Mouse (Mus musculus): ENCODE measurements at regions not wholly inside any gene's neighbourhood (a gene's known extent, or its start where the extent isn't known, plus 50 kb on each side); places are given as distances from the start of the nearest gene placed in this dataset.

GRCm38 (mm10) chr8:30655749-30656241 lies 2772.7 kb upstream of the 5930422O12Rik start:
- no peak for DNase-seq (ENCODE audit: low spot score)

DNA sequence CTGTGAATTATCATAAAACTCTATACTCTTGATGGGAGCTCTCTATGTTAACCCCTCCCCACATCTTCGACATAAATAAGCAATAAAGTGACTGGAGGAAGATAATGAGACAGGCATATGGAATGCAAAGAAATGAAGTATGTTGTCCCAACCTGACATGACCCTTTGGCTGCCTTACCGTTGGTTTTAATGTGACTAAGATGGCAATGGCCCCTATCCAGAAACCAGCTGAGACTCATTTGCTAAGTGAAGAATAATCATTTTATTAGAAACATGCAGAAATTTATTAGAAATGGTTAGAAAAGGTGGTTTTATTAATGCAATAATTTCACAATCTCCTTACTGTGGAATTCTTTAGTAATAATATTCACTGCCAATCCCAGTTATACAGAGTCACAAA lies 2767.2 kb upstream of the 5930422O12Rik start:
- no peak for DNase-seq (ENCODE audit: low spot score)

DNA sequence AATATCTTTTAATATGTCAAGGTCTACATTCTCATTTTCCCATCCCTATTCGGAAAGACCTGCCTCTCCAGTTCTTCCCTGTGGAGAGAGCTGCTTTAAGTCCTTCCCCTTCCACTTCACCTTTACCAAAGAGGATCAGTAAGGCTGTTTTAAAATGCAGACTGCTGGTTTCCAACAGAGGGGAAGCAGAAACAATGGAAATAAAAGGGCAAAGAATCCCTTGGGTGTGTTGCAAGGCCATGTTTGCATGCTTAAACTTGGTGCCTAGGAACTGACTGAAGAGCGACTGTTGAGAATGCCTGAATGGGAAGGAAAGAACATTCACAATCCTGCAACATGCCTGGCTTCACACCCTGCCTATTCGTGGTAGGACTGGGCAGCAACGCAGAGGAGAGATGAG lies 2759.1 kb upstream of the 5930422O12Rik start:
- no peak for DNase-seq (ENCODE audit: low spot score)

DNA sequence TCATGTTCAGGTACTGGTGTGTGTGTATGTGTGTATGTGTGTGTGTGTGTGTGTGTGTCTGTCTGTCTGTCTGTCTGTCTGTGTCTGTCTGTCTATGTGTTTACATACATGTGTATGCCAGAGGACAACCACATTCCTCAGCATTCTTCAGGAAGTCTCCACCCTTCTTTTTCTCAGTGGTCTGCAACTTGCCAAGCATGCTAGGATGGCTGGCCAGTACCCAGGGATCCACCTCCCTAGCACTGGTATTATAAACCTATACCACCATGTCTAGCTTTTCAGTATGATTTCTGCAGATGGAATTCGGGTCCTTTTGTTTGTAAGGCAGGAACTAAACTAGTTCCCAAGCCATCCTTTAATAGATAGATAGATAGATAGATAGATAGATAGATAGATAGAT lies 2751.1 kb upstream of the 5930422O12Rik start:
- DNase-seq (ENCODE audit: low spot score): no peak

- no peak for DNase-seq (ENCODE audit: low spot score)
Measured at GRCm38 (mm10) chr8:30682169-30682568, 2746.3 kb upstream of the 5930422O12Rik start.

- DNase-seq (ENCODE audit: low spot score): no peak
Measured at GRCm38 (mm10) chr8:30686539-30686938, 2742.0 kb upstream of the 5930422O12Rik start.

DNA sequence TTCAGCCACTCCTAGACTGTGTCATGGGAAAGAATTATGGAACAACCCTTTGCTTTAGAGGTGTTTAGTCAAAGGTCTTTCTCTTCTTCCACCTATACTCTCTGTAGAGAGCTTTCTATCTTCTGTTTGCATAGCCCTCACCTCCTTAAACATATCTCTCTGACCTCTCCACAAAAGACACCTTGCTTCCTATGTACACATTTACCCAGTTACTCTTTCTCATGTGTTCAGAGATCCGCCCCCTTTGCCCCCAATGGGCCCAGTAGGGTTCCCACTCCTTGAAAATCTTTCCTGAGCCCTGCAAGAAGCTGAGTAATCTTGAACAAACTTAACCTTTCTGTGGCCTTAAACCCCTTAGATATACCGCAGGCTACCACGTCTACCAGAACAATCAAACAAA lies 2734.4 kb upstream of the 5930422O12Rik start:
- no peak for DNase-seq (ENCODE audit: low spot score)

DNA sequence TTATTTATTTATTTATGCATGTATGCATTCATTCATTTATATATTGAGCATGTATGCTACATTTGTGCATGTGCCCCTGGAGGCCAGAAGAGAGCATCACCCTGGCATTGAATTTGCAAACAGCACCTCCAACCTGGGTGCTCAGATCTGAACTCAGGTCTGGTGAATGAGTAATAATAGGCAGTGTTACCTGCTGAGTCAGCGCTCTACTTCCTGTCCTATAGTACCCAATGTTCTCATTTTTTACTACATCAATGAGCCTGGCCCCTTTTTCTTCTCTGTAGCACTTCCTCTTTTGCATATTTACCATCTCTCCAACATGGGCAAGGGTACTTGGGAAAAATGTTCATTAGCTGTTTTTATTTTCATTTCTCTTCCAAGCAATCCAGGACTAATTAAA lies 2711.9 kb upstream of the 5930422O12Rik start:
- DNase-seq (ENCODE audit: low spot score): no peak

DNA sequence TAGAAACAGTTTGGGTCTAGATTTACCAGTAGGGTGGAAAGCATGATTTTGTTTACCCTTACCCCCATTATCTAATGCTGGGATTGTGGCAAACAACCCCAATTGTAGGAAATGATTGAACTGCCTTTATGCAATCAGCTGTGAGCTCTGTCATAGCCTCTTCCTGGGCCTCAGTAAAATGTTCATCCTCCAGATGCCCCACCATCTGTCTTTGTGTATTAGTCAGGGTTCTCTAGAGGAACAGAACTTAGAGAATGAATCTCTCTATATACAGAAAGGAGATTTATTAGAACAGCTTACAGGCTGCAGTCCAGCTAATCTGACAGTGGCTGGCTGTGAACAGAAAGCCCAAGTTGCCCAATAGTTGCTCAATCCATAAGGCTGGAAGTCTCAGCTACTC lies 2698.1 kb upstream of the 5930422O12Rik start:
- DNase-seq (ENCODE audit: low spot score): no peak

DNA sequence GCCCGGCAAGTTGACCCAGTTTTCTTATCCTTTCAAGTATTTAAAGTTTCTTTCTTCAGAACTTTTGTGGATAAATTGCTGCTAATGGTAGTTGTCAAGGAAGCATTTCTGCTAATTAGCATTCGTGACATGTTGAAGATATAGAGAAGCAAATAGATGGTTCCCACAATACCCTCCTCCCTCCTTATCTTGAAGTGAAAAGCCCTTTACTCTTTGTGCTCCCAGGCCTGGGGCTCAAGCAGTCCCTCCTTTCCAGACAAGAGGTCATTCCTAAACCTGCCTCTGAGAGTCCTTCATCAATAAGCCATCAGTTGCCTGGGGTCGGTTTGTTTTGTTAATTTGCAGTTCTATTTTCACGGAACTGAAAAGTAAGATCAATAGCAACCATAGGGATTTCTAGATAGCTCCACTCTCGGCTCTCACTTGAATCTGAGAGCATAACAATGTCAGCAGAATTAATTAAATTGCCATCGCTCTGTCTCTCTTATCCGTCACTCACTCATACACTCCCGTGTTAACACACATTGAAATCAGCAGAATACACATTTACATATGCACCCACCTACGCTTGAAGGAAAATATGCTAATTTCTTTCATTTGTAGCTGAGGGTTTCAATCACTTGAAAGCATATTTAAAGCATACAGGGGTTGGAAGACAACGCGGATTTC lies 2695.8 kb upstream of the 5930422O12Rik start:
- no peak for DNase-seq (ENCODE audit: low spot score)

- DNase-seq (ENCODE audit: low spot score): no peak
Measured at GRCm38 (mm10) chr8:30733385-30733784, 2695.1 kb upstream of the 5930422O12Rik start.

DNA sequence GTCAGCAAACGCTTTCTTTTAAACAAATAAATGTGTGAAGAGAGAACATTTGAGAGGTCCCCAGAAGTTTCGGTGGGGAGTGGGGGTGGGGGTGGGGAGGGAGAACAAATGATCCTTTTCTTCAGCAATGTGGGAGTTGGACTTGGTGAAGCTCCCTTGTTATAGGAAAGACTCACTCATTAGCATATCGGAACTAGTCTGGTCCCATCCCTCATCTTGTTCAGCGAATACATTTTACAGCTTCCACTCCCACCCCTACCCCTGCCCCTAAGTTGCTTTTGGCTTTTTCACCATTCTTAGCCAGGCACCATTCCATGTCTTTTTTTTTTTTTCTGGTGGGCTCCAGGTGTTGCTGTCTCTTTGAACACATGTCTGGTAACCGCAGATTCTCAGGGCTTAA lies 2693.2 kb upstream of the 5930422O12Rik start:
- DNase-seq (ENCODE audit: low spot score): no peak

GRCm38 (mm10) chr8:30735740-30736139 lies 2692.8 kb upstream of the 5930422O12Rik start:
- no peak for DNase-seq (ENCODE audit: low spot score)

- DNase-seq (ENCODE audit: low spot score): no peak
Measured at GRCm38 (mm10) chr8:30746874-30747273, 2681.6 kb upstream of the 5930422O12Rik start.

Data from urinary bladder, postnatal 25 days (tissue).